Comparison of ENCODE assay signal across 27 mouse cellular contexts in genomic region chr8:121865356-121865755, GRCm38 (mm10). TPM values are rescaled to one million over a fixed set of nuclear protein-coding genes. Genes with fewer than 3 reads are reported as not detected.
DNase-seq lines count a peak whose midpoint lies in the region; ATAC-seq and TF ChIP-seq lines count a peak whose summit lies in the region.
"Had no signal": no experiment of that assay in that cellular context is flagged by ENCODE, and none has a peak within 500 bp of the region (broad histone marks: within the 10 kb centered on the region; RNA-seq: fewer than 3 reads in every experiment).

No protein-coding gene starts in this region.

- no peak for ATAC-seq in neural tube, embryonic 15.5 days (ENCODE audit: low FRiP score)
- ATAC-seq in embryonic facial prominence, embryonic 14.5 days (ENCODE audit: low read depth), result no peak
- no peak for ATAC-seq in limb, embryonic 11.5 days (ENCODE audit: insufficient number of reproducible peaks, low FRiP score, low TSS enrichment, low read depth)
- peak; percentile 48; the same call in 1 of the 2 replicates for ATAC-seq in stomach, postnatal 0 days (ENCODE audit: low FRiP score, low TSS enrichment)
- no peak for ATAC-seq in megakaryocyte, adult 5-6 weeks (ENCODE audit: poor library complexity, severe bottlenecking)
- no peak for ATAC-seq in heart, embryonic 12.5 days (ENCODE audit: insufficient number of reproducible peaks, low FRiP score)
- ATAC-seq: CD4-positive, CD25-positive, alpha-beta regulatory T cell, adult 4 months; forebrain, embryonic 15.5 days; lung, postnatal 0 days had no signal

- no peaks in the 10 kb centered on the region for H3K27me3 ChIP-seq in neural tube, embryonic 15.5 days (replicated peaks)
- no peaks in the 10 kb centered on the region for H3K27me3 ChIP-seq in embryonic facial prominence, embryonic 14.5 days (replicated peaks; ENCODE audit: control insufficient read depth, insufficient read depth, low read length)
- H3K27me3 ChIP-seq in limb, embryonic 11.5 days (ENCODE audit: control insufficient read depth, insufficient read depth, low read length), result no peaks in the 10 kb centered on the region
- H3K27me3 ChIP-seq in stomach, postnatal 0 days (ENCODE audit: control insufficient read depth, insufficient read depth, low read length), result no peaks in the 10 kb centered on the region
- H3K27me3 ChIP-seq in heart, embryonic 12.5 days (replicated peaks), result peaks cover 16% of the 10 kb centered on the region; the same call in 1 of the 2 replicates
- H3K27me3 ChIP-seq: forebrain, embryonic 15.5 days; hindbrain, embryonic 15.5 days; liver, embryonic 13.5 days; neural tube, embryonic 13.5 days had no signal

- H3K9ac ChIP-seq in neural tube, embryonic 15.5 days (replicated peaks), result no peak overlapping the region
- no peak overlapping the region for H3K9ac ChIP-seq in embryonic facial prominence, embryonic 14.5 days (ENCODE audit: low read depth, low read length)
- no peak overlapping the region for H3K9ac ChIP-seq in limb, embryonic 11.5 days (ENCODE audit: low read length)
- no peak overlapping the region for H3K9ac ChIP-seq in stomach, postnatal 0 days (ENCODE audit: low read length)
- H3K9ac ChIP-seq in heart, embryonic 12.5 days, result no peak overlapping the region
- H3K9ac ChIP-seq: forebrain, embryonic 15.5 days; heart, embryonic 13.5 days; hindbrain, embryonic 15.5 days; liver, embryonic 13.5 days; midbrain, embryonic 12.5 days; neural tube, embryonic 13.5 days had no signal

- peak; percentile 53 for DNase-seq in neural tube, embryonic 10.5 days (ENCODE audit: extremely low spot score, low spot score)
- DNase-seq in embryonic facial prominence, embryonic 14.5 days (ENCODE audit: low spot score), result peak; percentile 22
- DNase-seq in limb, embryonic 11.5 days (ENCODE audit: low spot score), result peak; percentile 49
- DNase-seq in stomach, postnatal 0 days (ENCODE audit: low spot score), result peak; percentile 66
- DNase-seq in left cerebral cortex, postnatal 10 days (ENCODE audit: extremely low spot score in 1 of 2, low spot score in 2 of 2), result no peak
- DNase-seq: adrenal gland, postnatal 36 days; cerebellum, adult 18-20 months; gastrocnemius, adult 2 months; gastrocnemius, postnatal 36 days; heart, adult 18-20 months; heart, postnatal 10 days; kidney, adult 9 months; kidney, postnatal 10 days; layer of hippocampus, adult 9-11 months; liver, embryonic 13.5 days; spleen, adult 18-20 months had no signal

- no peak overlapping the region for H3K27ac ChIP-seq in neural tube, embryonic 15.5 days (replicated peaks)
- no peak overlapping the region for H3K27ac ChIP-seq in embryonic facial prominence, embryonic 14.5 days (replicated peaks; ENCODE audit: low read depth, low read length)
- H3K27ac ChIP-seq in limb, embryonic 11.5 days (replicated peaks; ENCODE audit: low read depth, low read length), result no peak overlapping the region
- H3K27ac ChIP-seq in stomach, postnatal 0 days (replicated peaks), result no peak overlapping the region
- H3K27ac ChIP-seq in heart, embryonic 12.5 days (ENCODE audit: poor library complexity, severe bottlenecking), result no peak overlapping the region
- H3K27ac ChIP-seq: forebrain, embryonic 15.5 days; gastrocnemius, adult 2 months; heart, embryonic 13.5 days; hindbrain, embryonic 15.5 days; liver, embryonic 13.5 days; midbrain, embryonic 12.5 days; neural tube, embryonic 13.5 days had no signal

- no peak overlapping the region for H3K4me3 ChIP-seq in neural tube, embryonic 15.5 days (replicated peaks)
- H3K4me3 ChIP-seq in embryonic facial prominence, embryonic 14.5 days (ENCODE audit: low read depth, low read length), result no peak overlapping the region
- H3K4me3 ChIP-seq in limb, embryonic 11.5 days (ENCODE audit: low read depth, low read length), result no peak overlapping the region
- no peak overlapping the region for H3K4me3 ChIP-seq in stomach, postnatal 0 days (ENCODE audit: low read depth, low read length)
- H3K4me3 ChIP-seq in heart, embryonic 12.5 days, result no peak overlapping the region
- H3K4me3 ChIP-seq: forebrain, embryonic 15.5 days; gastrocnemius, adult 2 months; heart, embryonic 13.5 days; hindbrain, embryonic 15.5 days; liver, embryonic 13.5 days; midbrain, embryonic 12.5 days; myocyte; neural tube, embryonic 13.5 days had no signal

- no peaks in the 10 kb centered on the region for H3K4me1 ChIP-seq in neural tube, embryonic 15.5 days
- H3K4me1 ChIP-seq in embryonic facial prominence, embryonic 14.5 days (ENCODE audit: control insufficient read depth, insufficient read depth, low read length), result no peaks in the 10 kb centered on the region
- 0 out of 2 replicates have a peak, but pooled peaks cover 2% of the 10 kb centered on the region for H3K4me1 ChIP-seq in limb, embryonic 11.5 days (ENCODE audit: control insufficient read depth, insufficient read depth, low read length)
- no peaks in the 10 kb centered on the region for H3K4me1 ChIP-seq in stomach, postnatal 0 days (replicated peaks; ENCODE audit: control insufficient read depth, insufficient read depth)
- no peaks in the 10 kb centered on the region for H3K4me1 ChIP-seq in heart, embryonic 12.5 days (replicated peaks)
- H3K4me1 ChIP-seq: forebrain, embryonic 15.5 days; heart, embryonic 13.5 days; hindbrain, embryonic 15.5 days; midbrain, embryonic 12.5 days; neural tube, embryonic 13.5 days had no signal

- TF ChIP-seq EP300 in stomach, postnatal 0 days (optimal IDR thresholded peaks at IDR 0.05), result no peak

- H3K4me2 ChIP-seq in neural tube, embryonic 15.5 days, result no peak overlapping the region
- H3K4me2 ChIP-seq in embryonic facial prominence, embryonic 14.5 days (ENCODE audit: low read depth, low read length), result no peak overlapping the region
- no peak overlapping the region for H3K4me2 ChIP-seq in limb, embryonic 11.5 days (ENCODE audit: low read depth, severe bottlenecking)
- no peak overlapping the region for H3K4me2 ChIP-seq in stomach, postnatal 0 days (replicated peaks; ENCODE audit: low read depth)
- no peak overlapping the region for H3K4me2 ChIP-seq in heart, embryonic 12.5 days
- H3K4me2 ChIP-seq: forebrain, embryonic 15.5 days; heart, embryonic 13.5 days; hindbrain, embryonic 15.5 days; liver, embryonic 13.5 days; midbrain, embryonic 12.5 days; neural tube, embryonic 13.5 days had no signal

- no peak for TF ChIP-seq CTCF in stomach, postnatal 0 days (IDR thresholded peaks at IDR 0.05; ENCODE audit: low read depth)

- 84% methylated on average over 8 of the region's 8 CpGs for WGBS in neural tube, embryonic 15.5 days
- 39% methylated on average over 8 of the region's 8 CpGs for WGBS in embryonic facial prominence, embryonic 14.5 days
- WGBS in limb, embryonic 11.5 days, result 31% methylated on average over 8 of the region's 8 CpGs
- WGBS in stomach, postnatal 0 days, result 40% methylated on average over 8 of the region's 8 CpGs
- 80% methylated on average over 8 of the region's 8 CpGs for WGBS in heart, embryonic 12.5 days

- H3K9me3 ChIP-seq in neural tube, embryonic 15.5 days (replicated peaks), result no peaks in the 10 kb centered on the region
- H3K9me3 ChIP-seq in embryonic facial prominence, embryonic 14.5 days (ENCODE audit: control insufficient read depth, low read length), result no peaks in the 10 kb centered on the region
- H3K9me3 ChIP-seq in limb, embryonic 11.5 days (ENCODE audit: control insufficient read depth, low read length), result no peaks in the 10 kb centered on the region
- no peaks in the 10 kb centered on the region for H3K9me3 ChIP-seq in stomach, postnatal 0 days (ENCODE audit: control insufficient read depth, low read length)
- H3K9me3 ChIP-seq in heart, embryonic 12.5 days (replicated peaks), result no peaks in the 10 kb centered on the region
- H3K9me3 ChIP-seq: forebrain, embryonic 15.5 days; heart, embryonic 13.5 days; hindbrain, embryonic 15.5 days; liver, embryonic 13.5 days; midbrain, embryonic 12.5 days; neural tube, embryonic 13.5 days had no signal

- H3K36me3 ChIP-seq in neural tube, embryonic 15.5 days, result no peaks in the 10 kb centered on the region
- H3K36me3 ChIP-seq in embryonic facial prominence, embryonic 14.5 days (ENCODE audit: control insufficient read depth, insufficient read depth, low read length), result no peaks in the 10 kb centered on the region
- H3K36me3 ChIP-seq in limb, embryonic 11.5 days (ENCODE audit: control insufficient read depth, insufficient read depth, low read length), result no peaks in the 10 kb centered on the region
- H3K36me3 ChIP-seq in stomach, postnatal 0 days (ENCODE audit: control insufficient read depth, insufficient read depth, low read length), result no peaks in the 10 kb centered on the region
- H3K36me3 ChIP-seq in heart, embryonic 12.5 days, result no peaks in the 10 kb centered on the region
- H3K36me3 ChIP-seq: forebrain, embryonic 15.5 days; heart, embryonic 13.5 days; hindbrain, embryonic 15.5 days; liver, embryonic 13.5 days; midbrain, embryonic 12.5 days; neural tube, embryonic 13.5 days had no signal

- intact Hi-C loops in left cerebral cortex, postnatal 10 days (cut with DNase I), result no loop called here

RNA-seq across cellular contexts. Expression of gene Klhdc4, which starts 36.0 kb away (rescaled TPM):
- polyA plus RNA-seq in neural tube, embryonic 15.5 days (2015; fragmentation: Nextera tagmentation; extraction: Ambion mirVana), result 44.4 and 44.5 TPM in 2 replicates
- 25.6 and 31.7 TPM in 2 replicates for polyA plus RNA-seq in embryonic facial prominence, embryonic 14.5 days (2014; fragmentation: Nextera tagmentation; extraction: Ambion mirVana)
- 52.8 and 60.8 TPM in 2 replicates for polyA plus RNA-seq in limb, embryonic 11.5 days (2014; fragmentation: Nextera tagmentation; extraction: Ambion mirVana)
- 13.7 and 14.7 TPM in 2 replicates for polyA plus RNA-seq in stomach, postnatal 0 days (2015; fragmentation: Nextera tagmentation; extraction: Ambion mirVana)
- 12.7 and 17.2 TPM in 2 replicates for total RNA-seq in megakaryocyte, adult 5-6 weeks (2015)
- 38.3 and 43.4 TPM in 2 replicates for total RNA-seq in megakaryocyte, adult 5-6 weeks (2017)
- polyA plus RNA-seq in heart, embryonic 12.5 days (2016; fragmentation: Nextera tagmentation; extraction: Ambion mirVana), result 27.7 and 28.2 TPM in 2 replicates
- 10 to 100 TPM; 33.0 to 34.0 TPM for total RNA-seq in left cerebral cortex, postnatal 10 days (2021)

RNA-seq across cellular contexts. Expression of gene Slc7a5, which starts 42.1 kb away (rescaled TPM):
- polyA plus RNA-seq in neural tube, embryonic 15.5 days (2015; fragmentation: Nextera tagmentation; extraction: Ambion mirVana), result 39.6 and 41.1 TPM in 2 replicates
- polyA plus RNA-seq in embryonic facial prominence, embryonic 14.5 days (2014; fragmentation: Nextera tagmentation; extraction: Ambion mirVana), result 28.8 and 29.6 TPM in 2 replicates
- polyA plus RNA-seq in limb, embryonic 11.5 days (2014; fragmentation: Nextera tagmentation; extraction: Ambion mirVana), result 15.2 and 17.0 TPM in 2 replicates
- polyA plus RNA-seq in stomach, postnatal 0 days (2015; fragmentation: Nextera tagmentation; extraction: Ambion mirVana), result 8.9 and 9.3 TPM in 2 replicates
- 8.7 and 9.3 TPM in 2 replicates for total RNA-seq in megakaryocyte, adult 5-6 weeks (2015)
- total RNA-seq in megakaryocyte, adult 5-6 weeks (2017), result 6.5 and 8.5 TPM in 2 replicates
- 22.3 and 24.6 TPM in 2 replicates for polyA plus RNA-seq in heart, embryonic 12.5 days (2016; fragmentation: Nextera tagmentation; extraction: Ambion mirVana)
- 100 to 1,000 TPM; 132 to 155 TPM for total RNA-seq in left cerebral cortex, postnatal 10 days (2021)

Comparison
In these comparisons a context has a peak if more than half of its experiments do, and no peak if none do; other contexts are left out.
1. DNase-seq: peak in neural tube, embryonic 10.5 days (single experiment), embryonic facial prominence, embryonic 14.5 days (single experiment), limb, embryonic 11.5 days (single experiment) and stomach, postnatal 0 days (single experiment); none in left cerebral cortex, postnatal 10 days (0 of 2).